Mouse (Mus musculus): ENCODE data around the gene Arhgap19.

Arhgap19 gene

GRCm38 (mm10) chr19:41800451-41800850 lies 1.4 kb downstream of the Arhgap19 start:
- no peak for DNase-seq (ENCODE audit: low read depth, low spot score)

GRCm38 (mm10) chr19:41797536-41797935 lies 4.3 kb downstream of the Arhgap19 start:
- DNase-seq (ENCODE audit: low read depth, low spot score), result no peak

- no peak for DNase-seq (ENCODE audit: low read depth, low spot score)
Observed at GRCm38 (mm10) chr19:41796789-41797327, 5.0 kb downstream of the Arhgap19 start.

- no peak for DNase-seq (ENCODE audit: low read depth, low spot score)
Observed at GRCm38 (mm10) chr19:41796148-41796760, 5.6 kb downstream of the Arhgap19 start.

GRCm38 (mm10) chr19:41794901-41795300 lies 6.9 kb downstream of the Arhgap19 start:
- DNase-seq (ENCODE audit: low read depth, low spot score), result peak; percentile 11

GRCm38 (mm10) chr19:41794017-41794416 lies 7.8 kb downstream of the Arhgap19 start:
- no peak for DNase-seq (ENCODE audit: low read depth, low spot score)

- no peak for DNase-seq (ENCODE audit: low read depth, low spot score)
Observed at GRCm38 (mm10) chr19:41792934-41793486, 8.8 kb downstream of the Arhgap19 start.

- DNase-seq (ENCODE audit: low read depth, low spot score), result no peak
Observed at GRCm38 (mm10) chr19:41791384-41791783, 10.5 kb downstream of the Arhgap19 start.

GRCm38 (mm10) chr19:41789110-41789961 lies 12.5 kb downstream of the Arhgap19 start:
- no peak for DNase-seq (ENCODE audit: low read depth, low spot score)

- DNase-seq (ENCODE audit: low read depth, low spot score), result no peak
Observed at GRCm38 (mm10) chr19:41786896-41787295, 15.0 kb downstream of the Arhgap19 start.

- no peak for DNase-seq (ENCODE audit: low read depth, low spot score)
Observed at GRCm38 (mm10) chr19:41777514-41777913, 24.3 kb downstream of the Arhgap19 start.

- no peak for DNase-seq (ENCODE audit: low read depth, low spot score)
Observed at GRCm38 (mm10) chr19:41768711-41769110, 33.1 kb downstream of the Arhgap19 start.

GRCm38 (mm10) chr19:41766628-41767027 lies 35.2 kb downstream of the Arhgap19 start:
- no peak for DNase-seq (ENCODE audit: low read depth, low spot score)

- DNase-seq (ENCODE audit: low read depth, low spot score), result peak; percentile 91
Observed at GRCm38 (mm10) chr19:41763870-41764660, 37.8 kb downstream of the Arhgap19 start.

GRCm38 (mm10) chr19:41761529-41761928 lies 40.3 kb downstream of the Arhgap19 start:
- DNase-seq (ENCODE audit: low read depth, low spot score), result peak; percentile 48

- peak; percentile 26 for DNase-seq (ENCODE audit: low read depth, low spot score)
Observed at GRCm38 (mm10) chr19:41759765-41760164, 42.1 kb downstream of the Arhgap19 start.

GRCm38 (mm10) chr19:41759270-41759669 lies 42.6 kb downstream of the Arhgap19 start:
- peak; percentile 76 for DNase-seq (ENCODE audit: low read depth, low spot score)

GRCm38 (mm10) chr19:41754760-41755159 lies 47.1 kb downstream of the Arhgap19 start:
- no peak for DNase-seq (ENCODE audit: low read depth, low spot score)

- peak; percentile 43 for DNase-seq (ENCODE audit: low read depth, low spot score)
Observed at GRCm38 (mm10) chr19:41751906-41752305, 49.9 kb downstream of the Arhgap19 start.

- DNase-seq (ENCODE audit: low read depth, low spot score), result peak; percentile 58
Observed at GRCm38 (mm10) chr19:41747436-41747835, 54.4 kb downstream of the Arhgap19 start.

GRCm38 (mm10) chr19:41745941-41746557 lies 55.8 kb downstream of the Arhgap19 start:
- DNase-seq (ENCODE audit: low read depth, low spot score), result peak; percentile 47
